Mouse (Mus musculus): ENCODE measurements around the gene Dusp14.

GRCm38 (mm10) chr11:84079887-84080286, 10.8 kb upstream of the Dusp14 start:
- TF ChIP-seq GATA1 (IDR thresholded peaks at IDR 0.05; ENCODE audit: borderline replicate concordance, low read length) (no peak), FLI1 (IDR thresholded peaks at IDR 0.05; ENCODE audit: low read length) (no peak)

Measured in megakaryocyte, embryonic 14.5 days (primary cell).